Mouse (Mus musculus) left cerebral cortex, adult 9 months (tissue): ENCODE measurements around the gene Rab3a.
A peak's percentile ranks its signal among the peaks of the same experiment; 100 is the strongest.

ENCODE experiments used
- DNase-seq, 2 experiments: peaks; one replicate each; pipeline ENCODE4 v3.0.0; 2022; ENCODE audit warnings: low spot score in 2 of 2

The Rab3a gene

DNA sequence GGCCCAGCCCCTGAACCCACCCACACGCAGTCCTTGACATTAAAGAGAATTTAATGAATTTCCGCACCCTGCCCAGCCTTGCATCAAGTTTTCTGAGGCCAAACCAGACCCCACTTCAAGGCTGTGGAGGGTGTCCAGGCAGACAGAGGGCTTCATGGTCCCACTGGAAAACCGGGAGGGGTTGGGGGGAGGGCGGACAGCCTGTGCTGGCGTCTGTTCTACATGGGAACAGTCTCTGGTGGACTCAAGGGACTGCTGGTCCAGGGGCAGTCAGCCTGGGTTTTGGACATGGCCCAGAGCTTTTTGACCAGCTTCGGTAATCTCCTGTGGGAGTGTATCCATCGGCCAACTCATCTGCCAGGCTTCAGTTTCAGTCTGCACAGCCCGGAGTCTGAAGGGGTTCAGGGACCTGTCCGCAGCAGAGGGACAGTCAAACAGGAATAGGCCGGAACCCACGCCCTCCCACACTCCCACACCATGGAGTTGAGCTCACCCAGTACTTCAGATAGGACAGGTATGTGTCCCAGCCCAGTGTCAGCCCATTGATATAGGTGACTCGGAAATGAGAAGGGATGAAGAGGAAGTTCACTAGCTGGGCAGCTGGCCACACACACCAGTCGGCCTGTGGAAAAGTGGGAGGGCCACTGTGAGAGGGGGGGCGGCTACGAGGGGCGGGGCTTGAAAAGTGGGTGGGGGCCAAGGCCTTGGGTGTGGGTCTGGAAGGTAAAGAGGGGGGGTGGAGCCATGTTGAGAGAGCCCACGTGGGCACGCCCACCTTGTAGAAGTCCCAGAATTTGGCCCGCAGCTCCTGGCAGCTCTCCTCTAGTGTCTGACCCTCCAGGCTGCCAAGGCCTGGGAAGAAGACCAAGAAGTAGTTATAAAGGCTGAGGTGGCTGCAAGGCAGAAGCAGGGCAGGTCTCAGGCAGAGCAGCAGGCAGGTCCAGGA is 4.4 kb downstream of the Rab3a start:
- no peak for DNase-seq

DNA sequence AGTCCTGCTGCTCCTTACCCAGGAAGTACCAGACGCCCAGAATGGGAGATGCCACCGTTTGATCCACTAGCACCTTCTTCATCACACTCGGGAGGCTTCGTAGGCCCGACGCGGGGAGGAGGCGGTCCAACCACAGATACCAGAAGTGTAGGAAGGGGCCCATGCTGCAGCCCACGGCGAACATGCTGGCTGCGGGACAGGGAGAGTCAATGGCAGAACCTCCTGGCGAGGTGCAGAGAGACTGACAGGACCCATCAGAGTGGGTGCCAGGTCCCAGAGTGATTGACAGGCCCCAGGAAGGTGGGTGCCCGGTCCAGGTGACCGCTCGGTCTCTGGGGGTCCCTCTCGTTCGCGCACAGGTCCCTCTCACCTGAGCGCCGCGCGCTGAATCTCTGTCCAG is 5.9 kb downstream of the Rab3a start:
- no peak for DNase-seq

DNA sequence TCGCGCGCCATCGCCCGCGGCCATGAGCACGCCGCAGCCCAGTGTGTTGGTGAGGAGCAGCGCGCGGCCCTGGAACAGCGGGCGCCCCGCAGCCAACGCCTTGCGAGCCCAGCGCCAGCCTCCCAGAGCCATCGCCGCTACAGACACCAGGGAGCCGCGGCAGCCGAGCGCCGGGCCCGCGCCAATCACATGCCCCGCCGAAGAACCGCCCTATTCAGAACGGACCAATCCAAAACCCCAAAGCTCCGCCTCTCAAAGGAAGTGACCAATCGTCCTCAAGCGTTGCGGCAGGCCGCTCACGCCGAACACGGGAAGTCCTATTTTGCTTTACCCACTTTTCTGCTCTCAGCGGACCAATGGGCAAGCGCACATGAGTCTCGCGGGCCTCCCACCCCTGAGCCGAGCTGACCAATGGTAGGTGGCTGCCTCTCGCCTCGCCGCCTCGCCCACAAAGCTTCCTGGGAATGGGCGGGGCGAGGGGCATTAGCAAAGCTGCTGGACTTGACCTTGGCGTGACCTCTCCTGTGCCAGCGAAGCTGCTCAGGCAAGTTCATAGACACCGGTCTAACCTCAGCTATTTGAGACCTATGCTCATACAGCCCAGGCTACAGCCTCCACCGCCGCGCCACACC is 6.4 kb downstream of the Rab3a start, which contains the start of gene Mpv17l2:
Mpv17l2 (minus strand) TSS at position 172 of the 632 bp plus-strand sequence.
- peak; percentile 96 to 98 for DNase-seq

- DNase-seq, result no peak
Observed at GRCm38 (mm10) chr8:70762118-70762517, 7.6 kb downstream of the Rab3a start.

DNA sequence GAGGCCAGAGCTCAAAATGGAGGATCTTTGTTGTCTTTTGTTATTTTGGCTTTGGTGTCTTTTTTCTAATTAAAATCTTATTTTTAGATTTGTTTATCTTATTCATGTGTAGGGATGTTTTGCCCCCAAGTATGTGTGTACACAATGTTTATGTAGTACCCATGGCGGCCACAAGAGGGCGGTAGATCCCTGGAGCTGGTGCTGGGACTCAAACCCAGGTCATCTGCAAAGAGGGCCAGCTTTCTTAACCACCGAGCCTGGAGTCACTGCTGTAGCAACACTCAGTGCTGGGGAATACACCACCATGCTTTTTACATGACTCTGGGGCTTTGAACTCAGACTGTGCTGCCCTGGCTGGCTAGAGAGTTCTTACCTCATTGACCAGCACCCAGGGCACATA is 8.9 kb downstream of the Rab3a start:
- no peak for DNase-seq

DNA sequence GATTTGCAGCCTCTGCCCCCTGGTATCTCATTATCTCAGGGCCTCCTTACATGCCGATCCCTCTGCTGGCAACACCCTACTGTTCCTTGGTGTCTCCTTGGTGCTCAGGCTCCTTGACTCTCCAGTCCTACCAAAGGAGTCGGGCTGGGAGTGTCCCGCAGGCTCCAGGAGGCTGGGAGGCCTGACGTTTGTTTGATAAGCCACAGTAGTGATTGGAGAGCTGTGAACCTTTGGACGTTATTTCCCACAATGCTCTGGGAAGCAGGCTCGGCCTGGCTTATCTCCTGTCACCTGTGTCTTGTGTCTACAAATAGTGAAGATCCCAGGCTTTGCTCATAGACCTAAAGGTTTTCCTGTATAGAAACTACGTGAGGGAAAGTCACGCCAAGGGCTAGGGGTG is 9.5 kb downstream of the Rab3a start:
- no peak for DNase-seq

DNA sequence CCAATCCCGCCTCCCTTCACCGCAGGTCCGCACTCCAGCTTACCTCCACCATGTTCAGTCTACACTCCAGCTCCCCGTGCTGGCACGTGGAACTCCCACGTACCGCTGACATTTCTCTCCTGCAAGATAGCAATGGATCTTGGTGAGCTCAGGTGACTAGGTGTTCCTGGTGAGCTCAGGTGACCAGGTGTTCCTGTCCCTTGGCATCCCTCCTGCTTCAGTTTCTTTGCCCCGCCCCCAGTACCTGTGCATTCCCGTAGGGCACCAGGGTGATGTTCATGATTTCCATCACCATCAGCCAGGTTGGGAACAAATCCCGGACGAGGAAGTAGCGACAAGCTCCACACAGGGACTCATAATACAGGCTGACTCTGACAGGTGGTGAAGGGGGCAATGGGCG is 10.2 kb downstream of the Rab3a start:
- no peak for DNase-seq

DNA sequence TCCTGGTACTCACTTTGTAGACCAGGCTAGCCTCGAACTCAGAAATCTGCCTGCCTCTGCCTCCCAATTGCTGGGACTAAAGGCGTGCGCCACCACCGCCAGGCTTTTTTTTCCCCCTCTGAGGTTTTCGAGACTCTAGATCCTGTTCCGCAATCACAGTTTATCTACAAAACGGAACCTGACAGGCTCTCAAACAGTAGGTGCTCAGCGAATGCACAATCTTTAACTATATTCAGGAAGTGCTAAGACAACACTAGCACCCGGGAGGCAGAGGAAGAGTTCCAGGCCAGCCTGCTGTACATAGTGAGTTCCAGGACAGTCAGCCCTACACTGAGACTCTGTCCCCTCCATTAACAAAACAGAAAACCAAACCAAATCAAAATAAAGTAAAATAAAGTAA is 10.8 kb downstream of the Rab3a start:
- no peak for DNase-seq

DNA sequence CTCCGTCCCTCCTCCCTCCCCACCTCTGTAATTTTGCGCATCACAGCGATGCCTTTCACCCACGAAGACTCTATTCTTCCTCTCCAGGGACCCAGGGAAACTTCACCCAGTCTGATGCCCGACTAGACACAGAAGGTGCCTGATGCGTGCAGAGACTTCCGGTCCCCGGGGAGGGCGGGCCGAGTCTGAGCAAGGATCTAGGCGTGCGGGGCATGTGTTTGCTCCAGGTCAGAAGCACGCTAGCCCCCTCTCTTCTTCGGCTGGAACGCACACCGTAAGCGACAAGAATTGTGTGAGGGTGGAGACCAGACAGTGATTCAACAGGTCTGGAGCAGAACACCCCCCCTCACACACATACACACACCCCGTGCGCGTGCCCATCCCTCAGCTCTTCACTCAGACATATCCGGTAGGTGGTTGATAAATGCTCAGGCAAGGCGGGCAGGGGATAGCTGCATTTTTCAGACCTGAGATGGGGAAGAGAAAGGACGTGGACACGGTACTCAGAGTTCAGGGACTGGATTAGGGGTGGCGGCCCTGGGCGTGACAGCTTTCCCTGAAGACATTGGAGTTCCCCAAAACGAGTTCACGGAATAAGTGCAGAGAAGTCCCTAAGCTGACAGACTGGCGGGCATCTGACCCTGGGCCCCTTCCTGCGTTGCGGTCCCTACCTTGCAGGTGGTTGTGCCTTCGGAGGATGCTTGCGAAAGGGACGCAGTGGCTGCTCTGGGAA is 11.5 kb downstream of the Rab3a start:
- DNase-seq, result no peak

GRCm38 (mm10) chr8:70766571-70767440 is 12.3 kb downstream of the Rab3a start:
- no peak for DNase-seq

- no peak for DNase-seq
Observed at GRCm38 (mm10) chr8:70767503-70767902, 13.0 kb downstream of the Rab3a start.

DNA sequence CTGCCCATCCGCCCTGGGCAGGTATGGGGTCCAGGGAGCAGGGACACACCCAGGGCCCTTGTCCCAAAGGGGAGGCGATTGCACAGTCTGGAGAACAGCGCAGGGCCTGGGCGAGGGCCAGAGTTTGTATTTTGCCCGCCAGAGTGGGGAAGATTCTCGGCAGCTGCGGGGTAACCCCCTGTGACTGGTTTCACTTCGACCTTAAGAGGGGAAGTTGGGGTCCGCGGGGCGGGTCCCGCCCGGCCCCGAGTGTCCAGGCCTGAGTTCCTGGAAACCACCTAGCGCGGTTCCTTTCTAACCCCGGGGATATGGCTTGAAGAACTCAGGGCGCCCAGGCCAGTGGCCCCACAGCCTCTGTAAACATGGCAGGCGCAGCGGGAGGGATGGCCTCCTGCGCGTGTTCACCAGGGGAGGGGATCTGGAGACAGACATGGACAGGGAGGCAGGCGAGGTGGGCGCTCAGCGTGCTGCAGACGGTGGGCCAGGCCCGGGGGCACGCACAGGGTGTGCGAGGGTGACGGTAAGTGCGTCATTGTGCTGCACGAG is 13.8 kb downstream of the Rab3a start:
- DNase-seq, result no peak

DNA sequence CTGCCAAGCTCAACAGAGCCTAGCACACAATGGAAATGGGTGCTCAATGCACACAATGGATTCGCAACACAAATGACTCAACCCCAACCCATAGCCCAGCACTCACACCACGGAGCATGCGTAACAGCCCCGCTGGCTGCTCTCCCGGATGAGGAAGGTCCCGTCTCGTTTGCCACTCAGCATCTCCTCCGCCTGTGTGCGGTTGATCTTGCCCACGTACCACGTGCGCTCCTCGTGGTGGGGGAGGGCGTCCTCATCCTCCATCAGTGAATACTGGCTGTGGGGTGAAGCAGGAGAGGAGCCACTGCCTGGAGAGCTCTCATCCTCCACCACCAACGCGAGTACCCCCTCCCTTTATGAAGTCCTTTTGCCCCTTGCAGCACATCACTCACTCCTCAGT is 14.5 kb downstream of the Rab3a start:
- DNase-seq, result no peak

GRCm38 (mm10) chr8:70769359-70769758 is 14.9 kb downstream of the Rab3a start:
- DNase-seq, result peak; percentile 86 to 95

DNA sequence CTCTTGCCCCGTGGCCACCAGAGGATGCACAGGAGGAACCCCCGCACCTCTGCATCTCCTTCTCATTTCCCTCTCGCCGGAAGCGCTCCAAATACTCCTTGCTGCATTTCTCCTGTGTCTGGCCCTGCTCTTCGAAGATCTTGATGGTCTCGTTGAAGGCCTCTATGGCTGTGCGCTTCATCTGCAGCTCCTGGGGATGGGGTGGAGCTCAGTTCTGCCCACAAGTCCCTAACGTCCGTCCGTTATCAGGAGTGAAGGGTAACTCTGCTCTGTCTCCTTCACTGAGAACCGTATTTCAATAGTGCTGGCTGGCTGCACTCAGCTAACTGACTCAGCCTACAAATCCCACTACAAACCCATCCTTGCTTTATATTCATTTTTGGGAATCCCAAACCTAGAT is 15.4 kb downstream of the Rab3a start:
- DNase-seq, result no peak

GRCm38 (mm10) chr8:70770748-70771147 is 16.3 kb downstream of the Rab3a start:
- DNase-seq, result no peak

- no peak for DNase-seq
Observed at GRCm38 (mm10) chr8:70771217-70771616, 16.7 kb downstream of the Rab3a start.

DNA sequence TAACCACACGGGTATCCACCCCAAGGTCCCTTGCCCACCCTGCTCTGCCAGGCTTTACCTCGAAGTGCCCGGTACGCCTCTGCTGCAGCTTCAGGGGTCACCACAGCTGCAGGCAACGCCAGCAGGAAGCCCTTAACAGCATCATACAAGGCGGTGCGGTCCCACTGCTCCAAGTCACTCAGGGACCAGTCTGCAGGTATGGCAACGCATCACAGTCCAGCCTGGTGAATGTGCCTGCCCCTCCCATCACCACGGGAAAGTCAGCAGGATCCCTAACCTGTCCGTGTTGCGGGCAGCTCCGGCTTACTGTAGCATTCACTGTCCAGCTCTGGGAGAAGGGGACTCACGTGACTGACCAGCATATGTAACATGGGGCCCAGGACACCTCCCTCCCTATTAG is 17.6 kb downstream of the Rab3a start:
- DNase-seq, result no peak

DNA sequence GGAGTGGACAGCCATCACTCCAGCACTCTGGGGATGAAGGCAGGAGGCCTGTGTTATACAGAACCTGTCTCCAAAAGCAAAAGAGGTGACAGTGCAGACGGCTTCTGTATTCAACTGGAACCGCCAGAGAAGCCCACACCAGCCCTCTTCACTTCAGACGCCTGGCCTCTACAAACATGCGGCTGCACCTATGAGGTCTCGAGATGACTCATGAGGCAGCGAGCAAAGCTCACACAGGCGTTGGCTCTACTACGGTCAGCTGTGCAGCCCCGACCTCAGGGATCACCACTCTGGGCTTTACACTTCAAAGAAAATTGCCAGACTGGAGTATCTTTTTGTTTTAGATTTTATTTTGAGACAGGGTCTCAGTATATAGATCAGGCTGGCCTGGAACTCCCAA is 18.4 kb downstream of the Rab3a start:
- DNase-seq, result no peak

DNA sequence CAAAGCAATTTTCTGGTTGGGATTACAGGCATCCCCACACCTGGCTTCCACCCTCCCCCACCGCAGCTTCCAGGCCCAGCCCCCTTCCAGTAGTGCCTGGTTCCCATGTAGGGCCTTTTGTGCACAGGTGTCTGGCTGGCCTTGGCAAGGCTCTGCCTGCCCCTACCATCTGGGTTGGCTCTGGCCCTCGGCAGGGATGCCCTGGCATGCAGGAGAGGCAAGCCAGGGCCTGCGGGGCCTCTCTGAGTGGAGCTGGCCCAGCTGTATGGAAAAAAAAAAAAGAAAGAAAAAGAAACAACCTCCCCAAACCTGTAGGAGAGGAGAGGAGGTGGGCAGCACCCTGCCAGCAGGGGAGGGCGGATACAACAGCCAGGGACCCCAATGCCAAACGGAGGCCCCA is 18.9 kb downstream of the Rab3a start:
- DNase-seq, result no peak

DNA sequence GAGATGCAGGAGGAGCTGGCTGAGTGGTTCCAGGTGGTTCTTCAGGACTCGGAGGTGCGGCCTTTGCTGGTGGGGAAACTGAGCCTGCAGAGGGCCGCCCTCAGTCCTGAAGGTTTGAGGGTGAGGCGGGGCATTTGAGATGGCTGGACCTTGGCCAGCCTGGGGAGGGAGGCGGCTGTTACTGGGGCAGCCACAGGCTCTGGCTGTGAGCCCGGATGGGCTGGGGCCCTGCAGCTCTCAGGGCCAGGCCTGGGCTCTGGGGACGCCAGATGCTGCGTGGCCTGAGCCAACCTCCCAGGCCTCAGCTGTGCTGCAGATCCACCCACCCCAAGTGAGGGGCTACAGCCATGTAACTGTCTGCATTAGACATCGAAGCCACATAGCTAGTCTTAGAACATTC is 19.4 kb downstream of the Rab3a start:
- no peak for DNase-seq
